Mouse (Mus musculus) liver, embryonic 15.5 days (tissue): ENCODE results near the gene Rnf31. TPM values are rescaled to one million over a fixed set of nuclear protein-coding genes. Genes with fewer than 3 reads are reported as not detected.

Experiments
- polyA plus RNA-seq: library from polyadenylated mRNA; unstranded; fragments of >200 nt; fragmentation: Nextera tagmentation; extraction: Ambion mirVana; gene quantifications from 2 replicates; pipeline ENCODE4 v1.2.1, GENCODE M21; 2015

The Rnf31 gene
- polyA plus RNA-seq, 1 experiment from 2014 or later, result 9.1 TPM

Other genes starting within 250 kb of the Rnf31 start
- gene Dhrs4, start 113.0 kb upstream of the Rnf31 start, polyA plus RNA-seq, result 77.8 and 86.8 TPM in 2 replicates
- gene Carmil3, start 101.1 kb upstream of the Rnf31 start, polyA plus RNA-seq, result 0.28 and 0.41 TPM in 2 replicates
- not detected in 2 replicates for gene Cpne6, start 81.3 kb upstream of the Rnf31 start, polyA plus RNA-seq
- not detected in 2 replicates for gene Nrl, start 66.7 kb upstream of the Rnf31 start, polyA plus RNA-seq
- gene Pck2, start 51.4 kb upstream of the Rnf31 start, polyA plus RNA-seq, result 36.0 and 39.9 TPM in 2 replicates
- 57.9 and 64.1 TPM in 2 replicates for gene Dcaf11, start 31.7 kb upstream of the Rnf31 start, polyA plus RNA-seq
- gene A730061H03Rik, start 31.3 kb upstream of the Rnf31 start, polyA plus RNA-seq, result 1.6 and 2.1 TPM in 2 replicates
- gene Fitm1, start 16.1 kb upstream of the Rnf31 start, polyA plus RNA-seq, result 1.1 and 1.9 TPM in 2 replicates
- gene Psme1, start 13.6 kb upstream of the Rnf31 start, polyA plus RNA-seq, result 108 and 116 TPM in 2 replicates
- 25.6 and 25.9 TPM in 2 replicates for gene Emc9, start 6.4 kb upstream of the Rnf31 start, polyA plus RNA-seq
- 173 and 191 TPM in 2 replicates for gene Psme2, start 595 bp upstream of the Rnf31 start, polyA plus RNA-seq
- gene Irf9, start 11.9 kb downstream of the Rnf31 start, polyA plus RNA-seq, result 20.7 and 20.9 TPM in 2 replicates
- gene Rec8, start 26.3 kb downstream of the Rnf31 start, polyA plus RNA-seq, result 1.7 and 1.9 TPM in 2 replicates
- gene Ipo4, start 44.2 kb downstream of the Rnf31 start, polyA plus RNA-seq, result 26.6 and 36.7 TPM in 2 replicates
- gene Gm49378, start 46.2 kb downstream of the Rnf31 start, polyA plus RNA-seq, result 0.54 and 0.67 TPM in 2 replicates
- 48.4 and 51.7 TPM in 2 replicates for gene Tm9sf1, start 52.1 kb downstream of the Rnf31 start, polyA plus RNA-seq
- gene Tssk4, start 58.5 kb downstream of the Rnf31 start, polyA plus RNA-seq, result 0.09 TPM in 1 of 2 replicates, not detected in the other
- 18.4 and 18.5 TPM in 2 replicates for gene Mdp1, start 68.8 kb downstream of the Rnf31 start, polyA plus RNA-seq
- 21.2 and 25.6 TPM in 2 replicates for gene Gmpr2, start 80.2 kb downstream of the Rnf31 start, polyA plus RNA-seq
- gene Nedd8, start 80.4 kb downstream of the Rnf31 start, polyA plus RNA-seq, result 218 and 233 TPM in 2 replicates
- gene Tinf2, start 90.1 kb downstream of the Rnf31 start, polyA plus RNA-seq, result 21.0 and 22.4 TPM in 2 replicates
- 2.9 and 3.9 TPM in 2 replicates for gene Tgm1, start 122.2 kb downstream of the Rnf31 start, polyA plus RNA-seq
- 10.5 and 11.0 TPM in 2 replicates for gene Rabggta, start 130.6 kb downstream of the Rnf31 start, polyA plus RNA-seq
- gene Dhrs1, start 154.0 kb downstream of the Rnf31 start, polyA plus RNA-seq, result 39.4 and 43.5 TPM in 2 replicates
- 23.4 and 24.4 TPM in 2 replicates for gene Nop9, start 154.0 kb downstream of the Rnf31 start, polyA plus RNA-seq
- gene Cideb, start 166.8 kb downstream of the Rnf31 start, polyA plus RNA-seq, result 57.5 and 77.8 TPM in 2 replicates
- gene Ltb4r2, start 169.7 kb downstream of the Rnf31 start, polyA plus RNA-seq, result 0.74 and 0.93 TPM in 2 replicates
- 14.0 and 14.5 TPM in 2 replicates for gene Ltb4r1, start 174.3 kb downstream of the Rnf31 start, polyA plus RNA-seq
- gene Adcy4, start 192.4 kb downstream of the Rnf31 start, polyA plus RNA-seq, result 1.4 and 1.9 TPM in 2 replicates
- 16.9 and 19.7 TPM in 2 replicates for gene Ripk3, start 197.2 kb downstream of the Rnf31 start, polyA plus RNA-seq
- 0.67 and 0.86 TPM in 2 replicates for gene Nfatc4, start 231.4 kb downstream of the Rnf31 start, polyA plus RNA-seq